Mouse (Mus musculus) kidney, embryonic 16.5 days (tissue): ENCODE measurements around the gene Psmd9. TPM values are rescaled to one million over a fixed set of nuclear protein-coding genes. Genes with fewer than 3 reads are reported as not detected.
"Not testable (repeated sequence)": the region's sequence is repeated elsewhere in the genome, so short reads cannot be mapped to it uniquely, and the experiment has no call there.

Experiments
- ATAC-seq: fragments of 200-750 bp; cut with Nextera tagmentation; 2 replicates; pipeline ENCODE4 v1.8.0; 2017; ENCODE audit warnings: moderate TSS enrichment; ENCODE audit not compliant: low FRiP score, low TSS enrichment
- H3K27ac ChIP-seq: fragments of 300-500 bp; sonication (generic); 2 replicates; pipeline ENCODE4 v1.5.1; 2014; ENCODE audit warnings: low read length
- H3K27me3 ChIP-seq: fragments of 300-500 bp; sonication (generic); 2 replicates; pipeline ENCODE4 v1.6.1; 2014; ENCODE audit warnings: low read length, control low read depth, mixed read lengths; ENCODE audit not compliant: insufficient read depth
- H3K36me3 ChIP-seq: fragments of 300-500 bp; sonication (generic); 2 replicates; pipeline ENCODE4 v1.6.1; 2014; ENCODE audit warnings: low read length, control low read depth, mixed read lengths; ENCODE audit not compliant: insufficient read depth
- H3K4me1 ChIP-seq: fragments of 300-500 bp; sonication (generic); 2 replicates; pipeline ENCODE4 v1.6.1; 2014; ENCODE audit warnings: low read length, control low read depth, mixed read lengths; ENCODE audit not compliant: insufficient read depth
- H3K4me2 ChIP-seq: fragments of 300-500 bp; sonication (generic); replicated peaks from 2 replicates; pipeline ENCODE4 v1.6.1; 2014; ENCODE audit warnings: low read depth, low read length
- H3K4me3 ChIP-seq: fragments of 300-500 bp; sonication (generic); 2 replicates; pipeline ENCODE4 v1.5.1; 2014; ENCODE audit warnings: mild to moderate bottlenecking, low read length
- H3K9ac ChIP-seq: fragments of 300-500 bp; sonication (generic); replicated peaks from 2 replicates; pipeline ENCODE4 v1.6.1; 2014; ENCODE audit warnings: low read length
- H3K9me3 ChIP-seq: fragments of 300-500 bp; sonication (generic); 2 replicates; pipeline ENCODE4 v1.6.1; 2016; ENCODE audit warnings: low read length, control low read depth
- WGBS: fragments of 180-500 bp; shearing (Covaris S2); extraction: QIAGEN DNeasy Blood & Tissue Kit; methylation state at CpG from one replicate; pipeline ENCODE4 v1.1.7; 2014; 5-methylcytosine and 5-hydroxymethylcytosine counted together
- polyA plus RNA-seq: library from polyadenylated mRNA; unstranded; fragments of >200 nt; fragmentation: Nextera tagmentation; extraction: Ambion mirVana; gene quantifications from 2 replicates; pipeline ENCODE4 v1.2.1, GENCODE M21; 2015

Gene Psmd9
- polyA plus RNA-seq, 1 experiment from 2014 or later, result 86.9 TPM

DNA sequence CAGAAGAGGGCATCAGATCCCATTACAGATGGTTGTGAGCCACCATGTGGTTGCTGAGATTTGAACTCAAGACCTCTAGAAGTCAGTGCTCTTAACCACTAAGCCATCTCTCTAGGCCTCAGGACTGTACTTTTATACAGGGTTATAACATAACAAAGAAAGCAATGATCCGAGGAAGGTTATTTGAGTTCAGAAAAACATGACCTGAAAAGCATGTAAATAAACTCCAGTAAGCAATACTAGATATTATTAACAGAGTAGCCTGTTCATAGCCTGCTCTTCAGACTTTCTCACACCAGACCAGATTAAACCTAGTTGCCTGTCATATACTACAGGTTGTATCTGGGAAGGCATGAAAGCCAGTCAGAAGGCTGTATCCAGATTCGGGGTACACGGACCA, 18.1 kb downstream of the Psmd9 start:
- Histone ChIP-seq H3K4me2 (no peak overlapping the region), H3K36me3 (no peaks in the 10 kb centered on the region), H3K27ac (no peak overlapping the region), H3K4me3 (no peak overlapping the region), H3K9ac (no peak overlapping the region), H3K9me3 (no peaks in the 10 kb centered on the region), H3K4me1 (no peaks in the 10 kb centered on the region), H3K27me3 (no peaks in the 10 kb centered on the region)
- 85% methylated on average over 3 of the region's 3 CpGs for WGBS
- ATAC-seq, result no peak

GRCm38 (mm10) chr5:123190912-123191311, 21.7 kb downstream of the Psmd9 start:
- H3K27ac ChIP-seq, result no peak overlapping the region
- H3K4me1 ChIP-seq, result no peaks in the 10 kb centered on the region
- no peak overlapping the region for H3K9ac ChIP-seq
- ATAC-seq, result no peak
- H3K4me2 ChIP-seq, result no peak overlapping the region
- H3K36me3 ChIP-seq, result no peaks in the 10 kb centered on the region
- H3K27me3 ChIP-seq, result no peaks in the 10 kb centered on the region
- 73% methylated on average over 3 of the region's 3 CpGs for WGBS
- no peaks in the 10 kb centered on the region for H3K9me3 ChIP-seq
- H3K4me3 ChIP-seq, result no peak overlapping the region

GRCm38 (mm10) chr5:123191427-123191826, 22.2 kb downstream of the Psmd9 start:
- H3K27ac ChIP-seq, result no peak overlapping the region
- no peaks in the 10 kb centered on the region for H3K4me1 ChIP-seq
- no peaks in the 10 kb centered on the region for H3K9me3 ChIP-seq
- no peak overlapping the region for H3K9ac ChIP-seq
- WGBS, result 82% methylated on average over 6 of the region's 6 CpGs
- H3K4me2 ChIP-seq, result no peak overlapping the region
- no peak overlapping the region for H3K4me3 ChIP-seq
- no peaks in the 10 kb centered on the region for H3K27me3 ChIP-seq
- ATAC-seq, result no peak
- no peaks in the 10 kb centered on the region for H3K36me3 ChIP-seq

DNA sequence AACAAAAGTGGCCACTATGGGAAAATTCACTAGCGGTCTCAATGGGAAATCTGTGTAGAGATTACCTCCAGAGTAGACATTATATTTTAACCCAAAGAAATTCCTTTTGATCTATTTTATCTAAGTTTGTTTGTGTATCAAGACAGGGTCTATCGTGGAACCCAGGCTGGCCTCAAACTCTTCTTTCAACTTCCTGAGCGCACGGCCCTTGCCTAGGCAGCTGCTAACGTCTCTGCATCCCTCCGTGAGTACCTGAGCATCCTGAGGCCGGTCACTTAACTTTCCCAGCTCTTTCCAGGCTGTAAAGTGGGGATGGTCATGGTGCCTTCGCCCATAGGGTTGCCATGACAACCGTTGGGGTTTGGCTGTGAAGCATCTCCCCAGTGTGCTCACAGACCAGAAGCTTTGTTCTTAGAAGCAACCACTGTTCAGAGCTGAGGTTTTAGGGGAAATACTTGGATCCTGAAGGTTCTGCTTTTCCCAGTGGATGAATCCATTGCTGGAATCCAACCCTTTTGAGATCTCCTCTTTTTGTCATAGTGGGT, 23.5 kb downstream of the Psmd9 start:
- H3K27ac ChIP-seq, result no peak overlapping the region
- no peak overlapping the region for H3K4me3 ChIP-seq
- no peaks in the 10 kb centered on the region for H3K27me3 ChIP-seq
- H3K36me3 ChIP-seq, result no peaks in the 10 kb centered on the region
- H3K4me2 ChIP-seq, result no peak overlapping the region
- WGBS, result 57% methylated on average over 9 of the region's 9 CpGs
- no peaks in the 10 kb centered on the region for H3K9me3 ChIP-seq
- no peak overlapping the region for H3K9ac ChIP-seq
- no peaks in the 10 kb centered on the region for H3K4me1 ChIP-seq
- ATAC-seq, result no peak

- H3K36me3 ChIP-seq, result no peaks in the 10 kb centered on the region
- no peak for ATAC-seq
- 87% methylated on average over 5 of the region's 5 CpGs for WGBS
Measured at GRCm38 (mm10) chr5:123193436-123193835, 24.2 kb downstream of the Psmd9 start.

DNA sequence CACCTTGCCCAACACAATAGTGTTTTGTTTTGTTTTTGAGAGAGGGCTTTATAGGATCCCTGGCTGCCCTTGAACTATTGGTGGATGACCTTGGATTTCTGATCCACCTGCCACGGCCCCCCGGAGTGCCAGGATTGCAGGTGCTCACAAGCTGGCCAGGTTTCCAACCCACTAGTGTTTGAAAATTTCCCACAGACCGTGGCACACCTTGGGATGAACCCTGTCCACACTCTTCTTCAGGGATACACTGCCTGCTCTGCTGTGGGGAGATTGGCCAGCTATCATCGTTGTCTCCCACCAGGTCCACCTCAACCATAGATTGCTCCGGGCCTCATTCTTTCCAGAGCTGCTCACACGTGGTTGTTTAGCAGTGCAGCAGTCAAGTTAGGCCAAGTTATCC, 25.6 kb downstream of the Psmd9 start:
- no peak overlapping the region for H3K4me3 ChIP-seq
- no peaks in the 10 kb centered on the region for H3K36me3 ChIP-seq
- ATAC-seq, result no peak
- H3K27ac ChIP-seq, result no peak overlapping the region
- WGBS, result 86% methylated on average over 6 of the region's 6 CpGs
- no peaks in the 10 kb centered on the region for H3K4me1 ChIP-seq
- no peaks in the 10 kb centered on the region for H3K9me3 ChIP-seq
- no peak overlapping the region for H3K9ac ChIP-seq
- H3K4me2 ChIP-seq, result no peak overlapping the region
- H3K27me3 ChIP-seq, result no peaks in the 10 kb centered on the region

More at GRCm38 (mm10) chr5:123193436-123193835, 24.2 kb downstream of the Psmd9 start:
- Histone ChIP-seq H3K9me3 (no peaks in the 10 kb centered on the region), H3K4me3 (no peak overlapping the region), H3K27ac (no peak overlapping the region), H3K4me1 (no peaks in the 10 kb centered on the region), H3K27me3 (no peaks in the 10 kb centered on the region), H3K4me2 (no peak overlapping the region), H3K9ac (no peak overlapping the region)

GRCm38 (mm10) chr5:123195500-123196000, 26.3 kb downstream of the Psmd9 start:
- Histone ChIP-seq H3K4me2 (no peak overlapping the region), H3K9me3 (no peaks in the 10 kb centered on the region), H3K36me3 (no peaks in the 10 kb centered on the region), H3K4me3 (no peak overlapping the region), H3K27me3 (no peaks in the 10 kb centered on the region), H3K27ac (no peak overlapping the region), H3K9ac (no peak overlapping the region), H3K4me1 (no peaks in the 10 kb centered on the region)
- ATAC-seq, result no peak
- 88% methylated on average over 16 of the region's 16 CpGs for WGBS

DNA sequence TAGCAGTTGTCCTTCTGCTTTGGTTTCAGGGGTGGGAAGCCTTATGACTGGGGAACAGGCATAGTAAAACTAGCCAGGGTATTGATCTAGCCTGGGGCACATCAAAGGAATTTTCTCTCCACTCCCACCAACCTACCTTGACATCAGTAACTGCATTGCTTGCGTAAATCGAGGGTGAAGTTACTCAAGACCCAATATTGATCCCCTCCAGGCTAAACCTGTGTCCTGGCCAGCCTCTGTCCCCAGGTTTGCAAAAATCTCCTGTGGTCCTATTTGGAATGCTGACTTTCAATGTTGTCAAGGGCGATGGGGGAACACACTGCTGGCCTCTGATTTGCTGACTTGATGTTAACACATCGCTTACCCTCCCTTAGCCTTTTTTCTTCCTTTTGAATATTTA, 27.5 kb downstream of the Psmd9 start:
- Histone ChIP-seq H3K4me1 (no peaks in the 10 kb centered on the region), H3K27ac (no peak overlapping the region), H3K36me3 (no peaks in the 10 kb centered on the region), H3K9ac (no peak overlapping the region), H3K4me2 (no peak overlapping the region), H3K27me3 (no peaks in the 10 kb centered on the region), H3K9me3 (no peaks in the 10 kb centered on the region), H3K4me3 (no peak overlapping the region)
- ATAC-seq, result no peak
- 82% methylated on average over 4 of the region's 4 CpGs for WGBS

GRCm38 (mm10) chr5:123198523-123198922, 29.3 kb downstream of the Psmd9 start:
- WGBS, result 91% methylated on average over 4 of the region's 4 CpGs
- Histone ChIP-seq H3K9ac (no peak overlapping the region), H3K27me3 (no peaks in the 10 kb centered on the region), H3K27ac (no peak overlapping the region), H3K4me3 (no peak overlapping the region), H3K4me1 (no peaks in the 10 kb centered on the region), H3K36me3 (no peaks in the 10 kb centered on the region), H3K4me2 (no peak overlapping the region), H3K9me3 (no peaks in the 10 kb centered on the region)
- ATAC-seq, result no peak

DNA sequence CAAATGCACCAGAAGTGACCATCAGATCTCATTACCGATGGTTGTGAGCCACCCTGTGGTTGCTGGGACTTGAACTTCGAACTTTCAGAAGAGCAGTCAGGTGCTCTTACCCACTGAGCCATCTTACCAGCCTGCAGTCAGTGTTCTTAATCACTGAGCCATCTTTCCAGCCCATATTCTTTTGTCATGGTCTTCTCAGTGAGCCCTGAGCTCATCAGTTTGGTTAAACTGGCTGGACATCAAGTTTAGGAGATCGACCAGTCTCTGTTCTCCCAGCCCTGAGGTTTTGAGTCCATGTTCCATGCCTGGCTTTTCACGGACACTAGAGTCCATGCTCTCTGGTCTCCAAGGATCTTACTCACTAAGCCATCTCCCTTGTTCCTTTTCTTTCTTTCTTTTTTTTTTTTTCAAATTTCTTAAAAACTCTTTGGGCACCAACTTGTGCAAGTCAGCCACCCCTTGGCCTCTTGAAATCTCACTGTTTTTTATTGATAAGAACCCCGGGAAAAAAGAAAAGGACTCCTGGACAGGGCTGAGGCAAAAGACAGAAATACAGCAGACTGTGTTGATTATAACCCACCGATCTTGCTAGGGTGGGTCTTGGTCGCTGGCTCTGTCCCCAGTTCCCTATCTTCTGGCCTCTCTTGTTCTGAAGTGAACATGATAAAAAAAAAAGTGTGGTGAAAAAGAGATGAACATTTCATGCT, 31.8 kb downstream of the Psmd9 start:
- not testable (repeated sequence) for H3K4me1 ChIP-seq, H3K9ac ChIP-seq, H3K27me3 ChIP-seq, H3K4me3 ChIP-seq, H3K9me3 ChIP-seq, H3K36me3 ChIP-seq, H3K4me2 ChIP-seq, H3K27ac ChIP-seq, ATAC-seq
- WGBS, result 91% methylated on average over 4 of the region's 7 CpGs
